Mouse (Mus musculus) hindlimb bud, embryonic 11.5 days (tissue): ENCODE results near the gene Reep3.

Experiments
- DNase-seq: peaks from one replicate; pipeline ENCODE4 v3.0.0-alpha.2; 2012; ENCODE audit warnings: low read depth, low spot score; ENCODE audit errors: extremely low spot score

The Reep3 gene

DNA sequence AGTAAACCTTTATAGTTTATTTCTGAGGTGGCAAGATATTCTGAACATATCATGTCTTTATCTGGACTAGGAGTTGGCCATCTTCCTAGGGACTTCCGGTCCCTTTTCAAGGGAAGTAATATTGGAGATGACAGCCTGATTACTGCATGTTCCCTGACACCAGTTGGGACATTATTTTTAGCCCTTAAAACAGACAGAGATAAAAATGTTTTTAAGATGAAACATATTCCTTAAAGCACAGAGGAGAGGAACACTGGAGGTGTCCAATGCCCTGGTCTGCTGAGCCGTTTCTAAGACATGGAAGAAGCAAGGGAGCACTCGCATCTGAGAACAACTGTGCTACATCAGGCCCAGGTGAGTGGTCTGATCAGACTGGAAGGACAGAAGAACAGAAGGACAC, 119.7 kb downstream of the Reep3 start:
- DNase-seq, result no peak

DNA sequence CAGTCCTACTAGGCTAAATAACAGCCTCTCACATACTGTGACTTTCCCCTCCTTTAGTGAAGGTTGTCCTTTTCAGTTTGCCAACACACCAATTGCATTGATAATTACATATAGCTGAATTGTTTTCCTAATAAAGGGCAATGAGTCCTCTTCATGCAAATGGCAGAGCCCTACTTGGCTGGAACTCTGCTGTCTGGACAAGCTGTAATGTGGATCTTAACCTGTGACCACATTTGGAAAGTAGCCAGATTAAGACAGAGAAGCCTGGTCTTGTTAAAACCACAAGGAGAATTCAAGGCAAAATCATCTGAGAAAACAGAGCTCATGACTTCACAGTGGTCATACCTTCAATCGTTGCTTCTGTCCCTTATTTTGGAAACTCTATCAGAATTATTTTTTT, 121.3 kb downstream of the Reep3 start:
- no peak for DNase-seq

DNA sequence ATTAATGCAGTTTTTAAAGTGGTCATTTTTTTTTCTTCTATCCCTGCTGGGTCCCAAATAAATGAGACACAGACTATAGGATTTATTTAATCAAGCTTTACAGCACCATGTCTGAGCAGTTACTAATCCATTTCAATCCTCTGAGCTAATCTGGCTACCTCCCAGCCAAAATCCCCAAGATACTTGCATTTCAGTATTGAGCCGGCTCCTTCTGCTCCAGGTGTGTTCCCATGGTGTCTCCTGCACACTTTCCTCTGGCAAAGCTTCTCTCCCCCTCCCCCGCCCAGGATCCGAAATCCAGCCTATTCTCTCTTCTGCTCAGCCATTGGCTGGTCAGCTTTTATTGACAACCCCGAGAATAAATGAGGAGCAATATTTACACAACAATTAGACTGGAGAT, 122.3 kb downstream of the Reep3 start:
- DNase-seq, result no peak

DNA sequence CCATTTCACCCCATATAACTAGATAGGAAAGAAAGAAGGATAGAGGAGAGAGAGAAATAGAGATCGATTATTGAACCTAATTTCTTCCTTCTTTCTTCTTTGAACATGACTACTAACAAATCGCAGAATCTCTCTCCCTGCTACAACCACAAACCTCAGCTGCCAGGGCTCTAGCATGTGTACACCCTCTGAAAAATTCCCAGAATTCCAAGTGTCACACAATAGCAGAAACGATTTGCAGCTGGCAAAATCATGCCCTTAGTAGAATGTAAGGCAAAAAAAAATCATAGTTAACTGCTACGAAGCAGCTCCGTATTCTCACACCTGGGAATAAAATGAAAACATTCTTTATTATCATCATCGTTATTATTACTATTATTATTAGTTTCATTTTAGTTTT, 122.9 kb downstream of the Reep3 start:
- no peak for DNase-seq

DNA sequence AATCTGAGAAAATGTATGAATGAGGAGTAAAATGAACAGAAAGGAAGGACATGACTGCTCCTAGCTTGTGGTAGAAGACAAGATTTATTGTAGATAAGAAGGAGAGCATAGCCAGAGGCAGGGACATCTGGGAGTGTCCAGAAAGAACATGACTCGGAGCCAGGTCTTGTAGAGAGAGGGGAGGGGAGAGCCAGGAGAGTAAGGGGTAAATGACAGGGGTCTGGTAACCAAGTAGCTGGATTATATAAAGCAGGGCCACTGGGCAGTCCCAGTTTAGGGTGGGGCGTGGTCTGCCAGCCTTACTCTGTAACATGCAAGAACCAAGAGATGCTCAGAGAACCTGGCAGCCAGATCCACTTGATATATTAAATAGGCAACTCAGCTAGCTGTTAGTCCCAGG, 123.5 kb downstream of the Reep3 start:
- no peak for DNase-seq

DNA sequence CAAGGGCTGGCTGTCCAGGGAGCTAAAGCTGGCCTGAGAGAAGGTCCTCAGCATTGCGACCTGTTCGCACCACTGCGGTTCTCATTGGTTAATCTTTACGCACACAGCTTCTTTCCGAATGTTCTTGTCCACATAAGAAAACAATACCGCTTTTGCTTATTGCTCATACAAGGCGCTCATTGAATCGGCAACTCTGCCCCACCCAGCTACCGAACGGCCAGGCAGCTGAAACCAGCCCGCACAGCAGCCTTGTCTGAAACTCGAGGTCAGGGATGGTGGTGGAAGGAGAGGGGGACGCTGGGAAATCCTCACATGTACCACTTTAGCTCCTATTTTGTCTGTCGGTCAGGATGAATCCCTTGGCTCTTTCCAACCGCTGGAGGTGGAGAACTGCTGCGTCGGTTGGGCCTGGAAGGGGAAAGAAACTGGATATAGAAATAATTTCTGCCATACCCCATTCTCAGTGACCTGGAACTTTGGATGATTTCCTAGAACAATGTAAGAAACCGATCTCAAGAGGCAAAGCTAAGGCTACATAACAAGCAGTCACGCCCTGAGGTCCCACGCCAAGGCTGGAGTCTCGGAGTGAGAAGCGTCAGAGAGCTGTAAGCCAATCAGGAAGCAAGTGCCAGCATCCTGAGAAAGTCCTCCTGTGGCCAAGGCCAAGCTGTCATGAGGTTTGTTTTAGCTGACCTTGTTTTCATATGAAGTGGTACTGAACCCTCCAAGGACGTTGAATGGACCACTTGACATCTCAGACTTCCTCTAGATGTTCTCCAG, 126.2 kb downstream of the Reep3 start:
- no peak for DNase-seq

DNA sequence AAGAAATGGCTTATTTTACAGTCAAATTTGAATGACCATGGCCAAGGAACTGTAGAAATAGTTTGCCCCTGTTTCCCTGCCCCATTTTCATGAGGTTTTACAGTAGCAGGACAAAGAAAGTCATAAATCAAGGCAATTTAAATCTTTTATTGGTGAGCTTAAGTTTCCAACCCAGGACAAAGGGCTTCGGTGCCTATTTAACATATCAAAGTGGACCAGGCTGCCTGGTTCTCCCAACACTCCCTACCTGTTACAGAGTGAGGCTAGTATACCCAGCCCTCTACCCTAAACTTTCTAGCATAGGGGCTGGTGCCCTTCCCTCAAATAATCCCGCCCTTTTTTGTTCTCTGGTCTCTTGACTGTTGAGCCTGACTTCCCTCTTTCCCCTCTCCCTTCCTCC, 127.2 kb downstream of the Reep3 start:
- no peak for DNase-seq

DNA sequence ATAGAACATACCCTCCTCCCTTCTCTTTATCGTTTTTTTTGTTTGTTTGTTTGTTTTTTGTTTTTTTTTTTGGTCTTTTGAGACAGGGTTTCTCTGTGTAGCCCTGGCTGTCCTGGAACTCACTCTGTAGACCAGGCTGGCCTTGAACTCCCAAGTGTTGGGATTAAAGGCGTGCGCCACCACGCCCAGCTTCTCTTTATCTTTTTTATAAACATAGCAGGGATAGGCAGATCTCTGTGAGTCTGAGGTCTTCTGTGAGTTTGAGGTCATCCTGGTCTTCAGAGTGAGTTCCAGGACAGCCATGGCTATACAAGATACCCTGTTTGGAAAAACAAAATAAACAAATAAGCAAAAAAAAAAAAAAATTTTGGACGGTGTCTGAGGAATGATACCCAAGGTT, 127.7 kb downstream of the Reep3 start:
- no peak for DNase-seq

DNA sequence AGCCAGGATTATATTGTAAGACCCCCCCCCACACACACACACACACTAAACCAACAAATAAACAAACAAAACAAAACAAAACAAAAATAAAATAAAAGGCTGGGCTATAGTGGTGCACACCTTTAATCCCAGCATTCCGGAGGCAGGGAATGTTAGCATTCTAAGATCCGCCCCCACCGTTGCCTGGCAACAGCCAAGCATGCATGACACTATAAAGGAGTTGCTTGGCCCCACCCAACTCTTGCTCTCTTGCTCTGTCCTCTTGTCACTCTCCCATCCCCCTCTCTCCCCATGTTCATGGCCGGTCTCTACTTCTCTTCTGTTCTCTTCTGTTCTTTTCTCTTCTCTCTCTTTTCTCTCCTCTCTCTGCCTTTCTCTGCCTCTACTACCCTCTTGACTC, 128.2 kb downstream of the Reep3 start:
- DNase-seq, result no peak

DNA sequence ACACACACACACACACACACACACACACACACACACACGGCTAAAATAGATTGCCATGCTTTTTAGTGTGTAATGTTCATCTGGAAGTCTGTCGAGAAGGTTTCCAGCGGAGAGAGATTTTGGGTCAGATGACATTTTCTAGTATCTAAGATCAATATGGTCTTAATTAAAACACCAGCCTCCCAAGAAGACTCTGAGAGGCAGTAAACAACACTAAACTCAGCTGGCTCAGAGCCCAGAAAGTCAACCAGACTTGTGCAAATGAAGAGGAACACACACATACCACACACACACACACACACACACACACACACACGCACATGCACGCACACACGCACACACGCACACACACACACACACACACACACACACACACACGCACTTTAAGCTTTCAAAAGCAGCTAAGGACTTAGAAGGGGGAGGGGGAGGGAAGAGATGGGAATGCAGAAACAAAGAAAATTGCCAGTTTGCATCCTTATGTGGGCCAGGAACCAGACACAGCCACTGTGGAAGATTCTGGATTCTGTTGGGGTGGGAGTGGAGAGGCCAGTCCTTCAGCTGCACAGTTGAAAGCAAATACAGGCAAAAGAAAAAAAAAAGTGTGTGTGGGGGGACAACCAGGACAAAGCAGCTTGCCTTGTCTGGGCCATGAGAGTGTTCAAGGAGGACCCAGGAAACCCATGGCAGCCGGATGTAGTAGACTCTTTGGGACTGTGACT, 130.2 kb downstream of the Reep3 start:
- no peak for DNase-seq

DNA sequence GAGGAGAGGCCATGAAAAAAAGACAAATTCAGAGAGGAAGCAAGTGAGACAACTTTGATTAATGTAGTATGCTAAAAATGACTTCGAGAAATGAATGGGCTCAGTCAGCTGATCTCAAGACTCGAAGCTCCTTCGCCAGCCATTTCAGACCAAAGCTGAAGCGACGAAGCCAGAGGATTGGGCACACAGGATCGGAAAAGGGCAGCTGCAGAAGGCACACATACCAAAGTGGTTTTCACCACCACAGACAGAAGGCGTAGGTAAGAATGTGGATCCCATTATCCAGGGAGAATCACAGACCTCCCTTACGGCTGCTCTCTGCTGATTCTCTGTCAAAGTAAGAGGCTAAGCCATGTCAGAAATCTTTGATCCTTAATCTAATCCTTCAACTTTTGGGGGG, 136.6 kb downstream of the Reep3 start:
- no peak for DNase-seq
